Mouse (Mus musculus) ovary, adult 18-20 months (tissue): Measurements from ENCODE around the gene Syn3.
A peak's percentile ranks its signal among the peaks of the same experiment; 100 is the strongest.

Source experiments
- DNase-seq: peaks from one replicate; pipeline ENCODE4 v3.0.0; 2022; ENCODE audit warnings: low spot score, mixed read lengths

Gene Syn3

GRCm38 (mm10) chr10:86368811-86369210 is 129.9 kb downstream of the Syn3 start:
- no peak for DNase-seq

DNA sequence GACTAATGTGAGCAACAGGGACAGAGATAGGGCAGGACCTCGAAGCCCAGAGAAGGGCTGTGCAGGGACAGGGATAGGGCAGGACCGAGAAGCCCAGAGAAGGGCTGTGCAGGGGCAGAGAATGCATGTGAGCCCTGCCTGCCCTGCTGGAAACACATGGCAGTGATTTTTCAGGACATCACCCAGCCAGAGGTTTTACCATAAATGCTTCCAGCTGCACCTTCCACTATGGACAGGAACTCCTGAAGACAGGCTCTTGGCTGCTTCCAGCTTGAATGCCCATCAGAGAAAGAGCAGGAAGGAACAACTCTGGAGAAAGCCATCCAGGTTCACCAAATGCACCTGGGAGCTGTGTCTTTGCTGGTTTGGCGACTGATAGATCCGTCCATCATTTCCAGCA is 131.3 kb downstream of the Syn3 start:
- DNase-seq, result no peak

GRCm38 (mm10) chr10:86365632-86366092 is 133.0 kb downstream of the Syn3 start:
- DNase-seq, result peak; percentile 57

GRCm38 (mm10) chr10:86363669-86364309 is 134.9 kb downstream of the Syn3 start:
- no peak for DNase-seq

DNA sequence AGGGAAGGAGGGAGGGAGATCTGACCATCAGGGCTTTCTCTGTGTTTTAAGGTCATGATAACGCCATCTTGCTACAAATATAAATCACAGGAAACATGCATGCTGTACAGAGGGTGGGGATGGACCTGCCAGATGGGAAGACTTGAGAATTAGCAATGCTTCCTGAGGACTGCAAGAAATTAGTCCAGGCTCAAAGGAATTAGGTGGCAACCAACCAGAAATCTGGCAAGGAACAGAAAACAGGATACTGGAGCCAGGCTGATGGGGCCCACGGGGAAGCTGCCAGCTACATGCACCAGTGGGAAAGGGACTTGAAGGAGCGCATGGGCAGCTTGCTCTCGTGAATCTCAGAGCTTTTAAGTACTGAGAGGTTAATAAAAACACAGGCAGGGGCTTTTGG is 139.0 kb downstream of the Syn3 start:
- no peak for DNase-seq

DNA sequence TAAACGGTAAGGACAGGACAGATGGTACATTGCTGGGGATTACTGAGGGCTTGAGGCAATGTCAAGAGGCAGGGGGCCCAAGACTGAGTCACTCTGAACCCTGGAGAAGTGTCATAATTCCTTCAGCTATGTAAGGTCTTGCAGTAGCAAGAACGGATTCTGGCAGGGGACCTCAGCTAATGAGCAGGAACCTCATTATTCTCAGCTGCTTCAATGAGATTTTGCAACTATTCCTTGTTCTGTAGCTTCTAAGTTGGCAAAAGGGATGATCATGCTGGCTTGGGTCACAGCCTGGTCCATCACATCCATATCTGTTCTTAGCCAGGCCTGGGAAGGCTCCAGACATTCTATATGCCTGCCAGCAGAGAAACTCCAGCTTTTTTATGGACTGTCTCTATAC is 139.5 kb downstream of the Syn3 start:
- DNase-seq, result no peak

DNA sequence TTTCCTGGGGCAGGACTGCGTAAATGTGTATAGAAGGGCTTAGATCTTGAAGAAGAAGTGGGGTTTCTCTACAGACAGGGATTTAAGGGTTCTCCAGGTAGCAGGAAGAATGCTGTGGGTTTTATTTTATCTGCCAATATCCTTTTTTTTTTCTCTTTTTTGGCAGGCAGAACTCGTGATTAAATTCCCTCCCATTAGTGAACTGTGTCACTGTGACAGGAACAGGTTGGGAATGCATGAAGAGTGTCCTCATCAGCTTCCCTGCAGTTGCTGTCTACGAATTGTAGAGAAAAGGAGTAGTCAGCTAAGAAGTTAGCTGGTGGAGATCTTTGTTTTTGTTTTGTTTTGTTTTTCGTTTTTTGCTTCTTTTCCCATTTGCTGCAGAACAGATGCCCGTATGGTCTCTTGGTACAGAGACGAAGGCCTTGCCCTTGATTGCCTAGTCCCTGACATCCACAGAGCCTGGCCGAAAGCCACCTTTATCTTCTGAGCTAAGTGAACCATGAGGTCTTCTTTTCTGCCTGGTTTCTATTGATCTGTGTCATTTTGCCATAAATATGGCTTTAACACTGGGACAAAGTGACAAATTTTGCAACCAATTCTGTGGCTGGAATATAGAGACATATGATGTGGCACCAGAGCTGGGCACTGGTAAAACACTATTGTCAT is 140.3 kb downstream of the Syn3 start:
- peak; percentile 39 for DNase-seq

- no peak for DNase-seq
Measured at GRCm38 (mm10) chr10:86356819-86357563, 141.7 kb downstream of the Syn3 start.

GRCm38 (mm10) chr10:86352521-86352920 is 146.2 kb downstream of the Syn3 start:
- no peak for DNase-seq

GRCm38 (mm10) chr10:86351287-86351686 is 147.4 kb downstream of the Syn3 start:
- no peak for DNase-seq

DNA sequence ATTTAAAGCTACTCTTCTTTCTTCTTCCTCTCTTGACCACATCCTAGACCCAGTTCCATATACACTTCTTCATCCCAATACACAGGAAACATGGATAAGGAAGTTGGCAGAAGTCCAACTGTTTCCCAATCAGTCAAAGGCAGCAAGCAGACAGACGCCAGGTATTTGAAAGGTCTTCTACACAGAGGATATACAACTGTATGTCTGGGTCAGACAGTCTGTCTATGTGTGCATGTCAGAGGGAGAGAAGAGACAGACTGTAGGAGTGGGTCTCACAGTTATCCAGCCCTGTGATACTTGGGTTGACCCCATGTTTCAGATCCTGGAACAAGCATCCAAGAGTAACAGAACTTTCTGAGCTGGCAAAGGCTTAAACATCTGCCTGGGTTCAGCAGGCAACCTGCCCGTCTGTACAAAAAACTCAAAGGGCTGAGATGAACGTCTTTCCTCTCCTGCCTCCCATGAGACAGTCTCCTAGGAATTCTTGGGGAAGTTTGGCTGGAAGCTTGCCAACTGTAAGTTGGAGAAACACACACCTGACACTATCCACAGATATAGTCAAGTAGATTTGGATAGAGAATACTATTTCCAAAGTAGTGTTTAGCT is 152.4 kb downstream of the Syn3 start:
- DNase-seq, result no peak

DNA sequence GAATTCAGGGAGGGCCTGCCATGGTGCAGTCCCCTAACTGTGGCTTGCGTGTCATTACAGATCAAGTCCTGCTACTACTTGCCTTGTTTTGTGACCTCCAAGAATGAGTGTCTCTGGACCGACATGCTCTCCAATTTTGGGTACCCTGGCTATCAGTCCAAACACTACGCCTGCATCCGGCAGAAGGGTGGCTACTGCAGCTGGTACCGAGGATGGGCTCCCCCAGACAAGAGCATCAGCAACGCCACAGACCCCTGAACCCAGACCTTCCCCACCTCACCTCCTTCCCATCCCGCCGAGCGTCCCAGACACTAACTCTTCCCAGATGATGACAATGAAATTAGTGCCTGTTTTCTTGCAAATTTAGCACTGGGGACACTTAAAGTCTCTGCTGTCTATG is 153.1 kb downstream of the Syn3 start:
- no peak for DNase-seq

- no peak for DNase-seq
Measured at GRCm38 (mm10) chr10:86344654-86345053, 154.0 kb downstream of the Syn3 start.

GRCm38 (mm10) chr10:86343931-86344330 is 154.8 kb downstream of the Syn3 start:
- no peak for DNase-seq

DNA sequence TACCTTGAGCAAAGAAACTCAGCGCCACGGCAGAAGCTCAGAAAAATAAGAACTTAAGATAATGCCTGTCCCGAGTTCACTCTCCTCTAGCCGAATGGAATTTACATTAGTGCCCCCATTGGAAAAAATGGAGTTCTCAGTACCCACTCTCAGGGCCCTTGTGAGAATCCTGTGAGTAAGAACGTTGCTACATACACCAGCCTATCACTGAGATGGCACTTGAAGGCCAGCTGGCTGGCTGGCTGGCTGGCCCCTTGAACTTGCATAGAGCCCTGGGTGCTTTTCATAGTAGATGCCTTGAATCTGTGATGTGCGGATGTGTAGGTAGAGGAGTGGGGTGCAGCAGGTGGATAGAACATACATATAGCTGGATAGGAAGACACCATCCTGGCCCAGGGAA is 155.3 kb downstream of the Syn3 start:
- no peak for DNase-seq

GRCm38 (mm10) chr10:86342713-86343112 is 156.0 kb downstream of the Syn3 start:
- DNase-seq, result no peak

DNA sequence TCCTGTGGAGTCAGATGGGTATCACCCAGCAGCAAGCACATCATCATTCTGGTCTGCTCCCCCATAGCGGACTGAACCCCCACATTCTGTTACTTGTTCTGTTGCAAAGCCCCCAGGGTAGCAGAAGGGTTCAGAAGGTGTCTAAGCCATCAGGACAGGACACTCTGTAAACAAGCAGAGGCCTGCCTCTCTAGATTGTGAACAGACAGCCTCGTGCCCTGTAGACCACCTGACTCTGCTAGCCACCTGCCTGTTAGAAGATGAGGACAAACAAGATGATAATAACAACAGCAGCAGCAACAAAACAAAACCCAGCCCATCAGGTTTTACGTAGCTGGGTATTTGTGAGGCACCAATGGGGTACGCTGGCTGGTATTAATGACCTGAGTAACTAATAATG is 156.5 kb downstream of the Syn3 start:
- no peak for DNase-seq

- no peak for DNase-seq
Measured at GRCm38 (mm10) chr10:86341589-86341988, 157.1 kb downstream of the Syn3 start.

GRCm38 (mm10) chr10:86340991-86341527 is 157.6 kb downstream of the Syn3 start:
- no peak for DNase-seq

GRCm38 (mm10) chr10:86340421-86340820 is 158.3 kb downstream of the Syn3 start:
- no peak for DNase-seq

- peak; percentile 90 for DNase-seq
Measured at GRCm38 (mm10) chr10:86339649-86340379, 158.9 kb downstream of the Syn3 start.

DNA sequence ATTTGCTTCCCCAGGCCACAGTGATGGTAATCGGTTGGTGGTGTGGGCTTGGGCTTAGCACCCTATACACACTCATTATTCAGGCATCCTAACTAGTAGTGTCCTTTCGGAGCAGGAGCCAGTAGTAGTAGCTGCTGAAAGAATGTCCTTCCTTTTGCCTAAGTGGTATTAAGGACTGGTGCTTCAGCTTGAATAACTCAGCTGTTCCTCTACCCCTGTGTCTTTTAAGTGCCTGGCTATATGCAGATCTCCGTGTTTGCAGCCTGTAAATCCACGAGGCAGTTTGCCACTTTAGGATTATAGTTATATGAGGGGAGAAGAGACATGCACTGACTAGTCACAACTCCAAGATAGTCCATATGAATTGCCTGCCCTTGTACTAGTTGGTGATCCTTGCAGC is 159.6 kb downstream of the Syn3 start:
- no peak for DNase-seq
